Mouse (Mus musculus): Measurements from ENCODE around the gene Rpl36a.

The Rpl36a gene

GRCm38 (mm10) chrX:134600659-134601379 lies 15.4 kb downstream of the Rpl36a start, which contains the start of the genes Gla and Hnrnph2:
Gene Gla, minus strand, starts transcription at chrX:134601125.
Gene Hnrnph2, plus strand, starts transcription at chrX:134601179.
- peak; percentile 83 for DNase-seq

GRCm38 (mm10) chrX:134601380-134602120 lies 16.1 kb downstream of the Rpl36a start:
- no peak for DNase-seq

GRCm38 (mm10) chrX:134609472-134609871 lies 24.0 kb downstream of the Rpl36a start:
- DNase-seq, result no peak

DNA sequence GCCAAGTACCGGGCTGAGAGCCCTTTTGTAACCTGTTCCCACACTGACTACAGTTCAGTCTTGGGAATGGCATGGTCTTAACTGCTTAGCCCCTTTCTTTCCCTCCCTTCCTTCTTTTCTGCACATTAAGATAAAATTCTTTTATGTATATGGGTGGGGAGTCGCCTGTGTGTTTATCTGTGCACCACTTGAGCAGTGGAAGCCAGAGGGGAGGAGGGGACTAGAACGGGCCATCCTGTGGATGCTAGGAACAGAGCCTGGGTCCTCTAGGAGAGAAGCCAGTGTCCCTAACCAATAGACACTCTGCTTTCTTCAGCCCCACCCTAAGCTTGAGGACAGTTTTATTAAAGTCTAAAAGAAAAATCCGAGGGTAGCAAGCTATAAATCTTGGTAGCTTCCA lies 25.5 kb downstream of the Rpl36a start:
- no peak for DNase-seq

GRCm38 (mm10) chrX:134612285-134612959 lies 27.0 kb downstream of the Rpl36a start:
- peak; percentile 33 for DNase-seq

GRCm38 (mm10) chrX:134614306-134614705 lies 28.9 kb downstream of the Rpl36a start:
- DNase-seq, result no peak

DNA sequence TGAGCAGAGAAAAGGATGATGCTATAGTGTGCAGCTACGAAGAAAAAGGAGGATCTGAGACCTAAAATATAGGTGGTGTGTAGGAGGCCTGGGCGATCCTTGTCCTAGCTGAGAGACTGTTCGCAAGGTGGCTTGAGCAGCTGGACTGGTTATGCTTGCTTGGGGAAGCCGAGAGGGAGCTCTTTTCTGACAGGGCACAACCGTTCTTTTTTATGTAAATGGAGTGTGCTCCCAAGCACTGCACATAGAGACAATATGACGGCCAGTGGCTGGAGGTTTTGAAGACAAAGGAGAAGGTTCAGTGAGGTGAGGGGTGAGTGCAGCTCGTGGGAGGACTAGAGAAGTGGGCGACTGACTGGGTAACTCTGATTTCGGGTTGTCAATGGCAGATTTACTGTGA lies 34.2 kb downstream of the Rpl36a start:
- DNase-seq, result no peak

- no peak for DNase-seq
These were observed 34.9 kb downstream of the Rpl36a start for GRCm38 (mm10) chrX:134620254-134620865.

GRCm38 (mm10) chrX:134621685-134622084 lies 36.2 kb downstream of the Rpl36a start:
- no peak for DNase-seq

DNA sequence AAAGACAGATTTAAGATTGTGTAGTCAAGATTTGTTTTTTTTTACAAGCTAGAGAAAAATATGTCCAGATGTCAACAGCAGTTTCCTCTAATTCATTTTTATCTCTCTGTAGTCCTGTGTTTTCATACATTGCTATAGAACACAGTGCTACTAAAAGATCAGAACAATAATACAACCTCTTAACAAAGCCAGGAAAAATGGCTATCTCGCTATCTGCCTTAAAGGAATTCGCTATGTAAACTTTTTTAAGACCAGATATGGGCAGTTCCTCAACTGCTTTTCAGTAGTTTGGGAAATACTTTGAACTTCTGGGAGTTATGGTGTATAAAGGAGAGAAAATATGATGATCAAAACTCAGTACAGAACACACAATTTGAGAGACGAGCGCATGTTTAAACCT lies 37.9 kb downstream of the Rpl36a start:
- DNase-seq, result no peak

GRCm38 (mm10) chrX:134628200-134628599 lies 42.7 kb downstream of the Rpl36a start:
- no peak for DNase-seq

DNA sequence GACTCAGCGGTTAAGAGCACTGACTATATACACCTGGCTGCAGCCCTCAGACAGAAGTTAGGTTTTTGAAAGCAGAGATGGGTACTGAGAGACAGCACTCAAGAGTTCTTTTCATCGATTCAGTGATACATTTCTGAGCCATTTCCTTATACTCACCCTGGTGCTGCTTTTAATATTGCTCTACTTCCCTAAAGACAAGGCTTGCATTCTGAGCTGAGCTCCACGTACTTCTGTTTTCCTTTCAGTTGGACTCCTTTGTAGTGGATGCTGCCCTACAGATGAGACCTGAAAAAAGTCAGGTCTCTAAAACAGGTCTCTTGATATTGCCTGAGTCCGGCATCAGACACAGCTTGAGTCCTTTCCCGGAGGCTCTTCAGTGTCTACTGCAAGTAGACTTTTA lies 47.3 kb downstream of the Rpl36a start:
- no peak for DNase-seq

DNA sequence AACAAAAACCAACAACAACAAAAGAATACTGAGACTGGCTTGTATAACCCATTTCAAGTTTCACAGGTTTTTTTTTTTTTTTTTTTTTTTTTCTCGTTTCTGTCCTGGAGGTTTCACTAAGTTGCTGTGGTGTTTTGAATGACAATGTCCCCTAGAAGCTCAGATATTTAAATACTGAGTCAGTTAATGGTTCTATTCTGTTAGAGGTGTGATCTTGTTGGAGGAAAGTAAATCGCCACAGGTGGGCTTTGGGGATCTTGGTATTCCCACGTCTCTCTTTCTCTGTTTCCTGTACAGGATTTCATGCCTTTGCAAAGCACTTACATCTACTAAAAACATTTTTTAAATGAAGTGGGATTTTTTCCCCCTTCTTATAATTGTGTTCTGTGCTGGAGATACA lies 49.7 kb downstream of the Rpl36a start:
- DNase-seq, result no peak

DNA sequence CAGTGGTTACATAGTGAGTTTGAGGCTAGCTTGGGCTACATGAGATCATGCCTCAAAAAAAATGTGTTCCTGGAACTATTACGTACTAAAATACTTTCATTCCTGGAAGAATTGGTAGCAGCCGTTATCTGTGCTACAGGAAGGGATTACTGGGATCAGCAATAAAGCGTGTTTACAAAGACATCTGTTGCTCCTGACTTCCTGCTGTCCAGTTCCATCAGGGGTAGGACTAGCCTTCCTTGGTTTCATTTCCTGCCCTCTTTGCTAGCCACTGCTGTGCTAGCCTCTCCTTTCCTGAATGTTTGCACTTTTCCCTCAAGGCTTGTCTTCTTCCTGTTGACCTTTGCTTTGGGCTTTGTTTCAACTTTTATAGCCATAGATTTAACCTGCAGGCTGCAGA lies 50.4 kb downstream of the Rpl36a start:
- DNase-seq, result no peak
